Mouse (Mus musculus) embryonic fibroblast, embryonic 13.5 days (primary cell): Measurements from ENCODE around the gene Kitl.

ENCODE experiments used
- CTCF ChIP-seq: IDR thresholded peaks from 2 replicates; pipeline ENCODE4 v1.5.1; 2011; ENCODE audit warnings: mild to moderate bottlenecking, control low read depth, low read length, moderate library complexity, borderline replicate concordance; ENCODE audit not compliant: insufficient read depth
- POLR2A ChIP-seq: IDR thresholded peaks from 2 replicates; pipeline ENCODE4 v1.6.1; 2011; ENCODE audit warnings: low read depth, mild to moderate bottlenecking, control low read depth, low read length, moderate library complexity

GRCm38 (mm10) chr10:100026778-100027177 lies 11.3 kb downstream of the Kitl start:
- no peak for TF ChIP-seq CTCF
- TF ChIP-seq POLR2A, result no peak
